Mouse (Mus musculus) layer of hippocampus, adult 8-10 months (tissue): Measurements from ENCODE around the gene Gpr1. TPM values are rescaled to one million over a fixed set of nuclear protein-coding genes. Genes with fewer than 3 reads are reported as not detected.
"Not testable (repeated sequence)": the region's sequence is repeated elsewhere in the genome, so short reads cannot be mapped to it uniquely, and the experiment has no call there.

Experiments
- DNase-seq, 2 experiments: peaks; one replicate each; pipeline ENCODE4 v3.0.0; 2022; ENCODE audit warnings: low spot score in 2 of 2
- total RNA-seq, 4 experiments: library from RNA; stranded (reverse); gene quantifications; 2 replicates each; pipeline ENCODE4 v1.2.4; 2022

Gene Gpr1
- total RNA-seq, 4 experiments from 2014 or later = 0.31 to 0.74 (median 0.67) TPM

GRCm38 (mm10) chr1:63225009-63225408, 10.7 kb upstream of the Gpr1 start:
- DNase-seq = no peak

- no peak for DNase-seq
Observed at GRCm38 (mm10) chr1:63219277-63219676, 4.9 kb upstream of the Gpr1 start.

- no peak for DNase-seq
Observed at GRCm38 (mm10) chr1:63214631-63215030, 288 bp upstream of the Gpr1 start.

GRCm38 (mm10) chr1:63213478-63214270, 669 bp downstream of the Gpr1 start:
- no peak for DNase-seq

- DNase-seq = no peak
Observed at GRCm38 (mm10) chr1:63209861-63210529, 4.3 kb downstream of the Gpr1 start.

GRCm38 (mm10) chr1:63207607-63208006, 6.7 kb downstream of the Gpr1 start:
- no peak for DNase-seq

- DNase-seq = no peak
Observed at GRCm38 (mm10) chr1:63204660-63205394, 9.5 kb downstream of the Gpr1 start.

GRCm38 (mm10) chr1:63203950-63204659, 10.2 kb downstream of the Gpr1 start:
- DNase-seq = peak; percentile 28 to 34

GRCm38 (mm10) chr1:63203471-63203870, 10.9 kb downstream of the Gpr1 start:
- DNase-seq = no peak

GRCm38 (mm10) chr1:63201672-63202071, 12.7 kb downstream of the Gpr1 start:
- DNase-seq = no peak

- DNase-seq = no peak
Observed at GRCm38 (mm10) chr1:63200322-63200721, 14.0 kb downstream of the Gpr1 start.

GRCm38 (mm10) chr1:63199387-63199786, 15.0 kb downstream of the Gpr1 start:
- DNase-seq = no peak

- no peak for DNase-seq
Observed at GRCm38 (mm10) chr1:63195848-63196512, 18.4 kb downstream of the Gpr1 start.

GRCm38 (mm10) chr1:63192306-63193065, 21.9 kb downstream of the Gpr1 start:
- no peak for DNase-seq

- DNase-seq = no peak
Observed at GRCm38 (mm10) chr1:63190851-63191250, 23.5 kb downstream of the Gpr1 start.

GRCm38 (mm10) chr1:63188536-63188935, 25.8 kb downstream of the Gpr1 start:
- no peak for DNase-seq

GRCm38 (mm10) chr1:63185430-63185829, 28.9 kb downstream of the Gpr1 start:
- not testable (repeated sequence) for DNase-seq

- peak in 1 of 2 experiments; percentile 76 for DNase-seq
Observed at GRCm38 (mm10) chr1:63182636-63183270, 31.6 kb downstream of the Gpr1 start.

GRCm38 (mm10) chr1:63182212-63182611, 32.1 kb downstream of the Gpr1 start:
- DNase-seq = peak in 1 of 2 experiments; percentile 41

- DNase-seq = no peak
Observed at GRCm38 (mm10) chr1:63181480-63181879, 32.9 kb downstream of the Gpr1 start.
